Comparison of ENCODE assay signal across 26 mouse cellular contexts in the genomic region with DNA sequence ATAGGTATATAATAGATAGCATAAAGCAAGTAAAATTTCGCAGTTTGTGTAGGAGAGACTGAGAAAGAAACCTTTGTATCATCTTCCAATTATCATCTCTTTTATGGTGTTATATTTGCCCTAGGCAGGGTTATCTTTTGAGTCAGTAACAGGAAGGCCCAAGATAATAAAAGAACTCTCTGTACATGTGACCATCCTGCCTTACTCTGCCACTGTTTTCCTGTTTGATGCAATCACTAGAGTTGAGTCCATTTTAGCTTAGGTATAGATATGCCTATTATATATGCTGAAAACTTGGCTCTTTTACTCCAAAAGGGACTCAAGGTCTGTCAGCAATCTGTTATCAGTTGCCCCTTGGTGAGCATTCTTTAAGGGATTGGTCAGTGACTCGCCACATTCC.
A peak's percentile ranks its signal among the peaks of the same experiment; 100 is the strongest.
DNase-seq lines count a peak whose midpoint lies in the region; ATAC-seq and TF ChIP-seq lines count a peak whose summit lies in the region.
"Had no signal": no experiment of that assay in that cellular context is flagged by ENCODE, and none has a peak within 500 bp of the region (broad histone marks: within the 10 kb centered on the region; RNA-seq: fewer than 3 reads in every experiment).

No protein-coding gene starts in this region.

- H3K27ac ChIP-seq in intestine, postnatal 0 days (ENCODE audit: low read depth, low read length) = no peak overlapping the region
- no peak overlapping the region for H3K27ac ChIP-seq in layer of hippocampus, adult 2 months
- H3K27ac ChIP-seq: embryonic facial prominence, embryonic 13.5 days; embryonic facial prominence, embryonic 15.5 days; forebrain, embryonic 10.5 days; forebrain, embryonic 12.5 days had no signal

- 0 out of 2 replicates have a peak, but pooled peaks have one; percentile 31 for ATAC-seq in intestine, postnatal 0 days
- ATAC-seq: activated CD4-positive, CD25-positive, alpha-beta regulatory T cell, adult 4 months; CD4-positive, CD25-positive, alpha-beta regulatory T cell, adult 4 months; forebrain, embryonic 14.5 days; forebrain, embryonic 16.5 days; Patski had no signal

- H3K4me2 ChIP-seq in intestine, postnatal 0 days (replicated peaks; ENCODE audit: low read depth) = no peak overlapping the region
- H3K4me2 ChIP-seq: embryonic facial prominence, embryonic 13.5 days; embryonic facial prominence, embryonic 15.5 days; forebrain, embryonic 12.5 days had no signal

- DNase-seq in 3T3-L1 (ENCODE audit: low read depth, low spot score) = peak; percentile 29
- peak; percentile 77 for DNase-seq in 416B (ENCODE audit: low read depth)
- no peak for DNase-seq in testis, postnatal 10 days (ENCODE audit: low spot score)
- DNase-seq in layer of hippocampus, adult 2 months (ENCODE audit: low spot score in 2 of 2) = no peak
- DNase-seq: adrenal gland, adult 8-10 months; adrenal gland, postnatal 14 days; adrenal gland, postnatal 36 days; cerebellum, adult 11-12 months; cerebellum, adult 2 months; cerebellum, adult 9-10 months; cerebellum, postnatal 14 days; cerebellum, postnatal 36 days; embryo, embryonic 11 days had no signal

- no peak overlapping the region for H3K9ac ChIP-seq in intestine, postnatal 0 days (ENCODE audit: low read depth, low read length)
- H3K9ac ChIP-seq: embryonic facial prominence, embryonic 13.5 days; embryonic facial prominence, embryonic 15.5 days; forebrain, embryonic 12.5 days had no signal

- no peaks in the 10 kb centered on the region for H3K4me1 ChIP-seq in intestine, postnatal 0 days (replicated peaks; ENCODE audit: control insufficient read depth, insufficient read depth, low read length)
- H3K4me1 ChIP-seq: embryonic facial prominence, embryonic 13.5 days; embryonic facial prominence, embryonic 15.5 days; forebrain, embryonic 10.5 days; forebrain, embryonic 12.5 days had no signal

- WGBS in intestine, postnatal 0 days = 51% methylated on average over 2 of the region's 2 CpGs

- H3K36me3 ChIP-seq in intestine, postnatal 0 days (ENCODE audit: control insufficient read depth, insufficient read depth) = no peaks in the 10 kb centered on the region
- H3K36me3 ChIP-seq: embryonic facial prominence, embryonic 13.5 days; embryonic facial prominence, embryonic 15.5 days; forebrain, embryonic 10.5 days; forebrain, embryonic 12.5 days; G1E had no signal

- TF ChIP-seq CTCF in intestine, postnatal 0 days (IDR thresholded peaks at IDR 0.05; ENCODE audit: low read depth) = no peak
- no peak for TF ChIP-seq CTCF in layer of hippocampus, adult 2 months (conservative IDR thresholded peaks at IDR 0.05)

- no peaks in the 10 kb centered on the region for H3K9me3 ChIP-seq in intestine, postnatal 0 days (ENCODE audit: control insufficient read depth)
- H3K9me3 ChIP-seq: embryonic facial prominence, embryonic 13.5 days; embryonic facial prominence, embryonic 15.5 days; forebrain, embryonic 10.5 days; forebrain, embryonic 12.5 days; G1E had no signal

- no peaks in the 10 kb centered on the region for H3K27me3 ChIP-seq in intestine, postnatal 0 days (replicated peaks; ENCODE audit: control insufficient read depth, insufficient read depth, low read length)
- H3K27me3 ChIP-seq: CH12.LX; embryonic facial prominence, embryonic 13.5 days; embryonic facial prominence, embryonic 15.5 days; forebrain, embryonic 12.5 days had no signal

- H3K4me3 ChIP-seq in intestine, postnatal 0 days (ENCODE audit: low read depth, low read length) = no peak overlapping the region
- no peak overlapping the region for H3K4me3 ChIP-seq in layer of hippocampus, adult 2 months
- H3K4me3 ChIP-seq: embryonic facial prominence, embryonic 13.5 days; embryonic facial prominence, embryonic 15.5 days; erythroblast, embryonic 14.5 days; forebrain, embryonic 10.5 days; forebrain, embryonic 12.5 days had no signal

Comparison
In these comparisons a context has a peak if more than half of its experiments do, and no peak if none do; other contexts are left out.
1. DNase-seq: peak in 3T3-L1 (single experiment) and 416B (single experiment); none in testis, postnatal 10 days (single experiment) and layer of hippocampus, adult 2 months (0 of 2).